Mouse (Mus musculus): ENCODE results near the gene Lpar3. TPM values are rescaled to one million over a fixed set of nuclear protein-coding genes. Genes with fewer than 3 reads are reported as not detected.

Gene Lpar3
- polyA plus RNA-seq, 1 experiment, result 3.8 TPM

DNA sequence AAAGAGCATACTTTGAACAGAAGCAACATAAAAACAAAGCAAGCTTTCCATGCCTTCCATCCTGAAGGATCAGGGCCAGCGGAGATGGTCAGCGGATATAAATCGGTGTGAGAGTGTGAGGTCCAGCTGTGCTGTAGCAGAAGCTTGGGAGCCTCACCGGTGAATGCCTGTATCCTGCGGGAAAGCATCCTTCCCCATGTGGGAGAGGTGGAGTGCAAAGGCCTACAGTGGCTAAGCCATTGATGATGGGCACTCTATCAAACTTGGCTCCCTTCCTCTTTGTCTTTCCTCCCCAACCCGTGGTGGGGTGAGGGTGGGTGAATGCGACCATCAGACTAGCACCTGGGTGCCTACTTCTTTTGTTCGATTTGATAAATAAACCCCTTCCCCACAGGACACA, 88.8 kb downstream of the Lpar3 start:
- DNase-seq (ENCODE audit: low spot score), result no peak

DNA sequence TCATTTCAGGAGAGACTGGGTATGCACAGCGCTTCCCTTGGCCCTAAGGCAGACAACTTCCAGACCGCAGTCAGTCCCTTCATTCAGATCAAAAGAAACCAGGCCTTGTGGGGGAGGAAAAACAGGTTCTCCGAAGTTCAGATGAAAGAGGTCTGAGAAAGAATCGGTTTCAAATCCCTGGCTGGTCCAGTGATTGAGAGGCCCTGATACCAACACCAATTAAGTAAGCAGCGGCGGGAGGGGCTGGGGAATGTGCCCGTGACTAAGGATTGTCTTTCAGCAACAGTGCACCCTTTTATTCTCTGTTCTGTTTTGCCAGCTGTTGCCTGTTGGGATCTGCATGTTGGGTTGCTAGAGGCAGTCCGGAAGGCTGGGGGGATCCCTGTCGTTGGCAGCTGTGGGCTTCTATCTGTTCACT, 90.4 kb downstream of the Lpar3 start:
- DNase-seq (ENCODE audit: low spot score), result no peak

- DNase-seq (ENCODE audit: low spot score), result no peak
Observed at GRCm38 (mm10) chr3:146315414-146315813, 94.7 kb downstream of the Lpar3 start.

- no peak for DNase-seq (ENCODE audit: low spot score)
Observed at GRCm38 (mm10) chr3:146316293-146316692, 95.5 kb downstream of the Lpar3 start.

DNA sequence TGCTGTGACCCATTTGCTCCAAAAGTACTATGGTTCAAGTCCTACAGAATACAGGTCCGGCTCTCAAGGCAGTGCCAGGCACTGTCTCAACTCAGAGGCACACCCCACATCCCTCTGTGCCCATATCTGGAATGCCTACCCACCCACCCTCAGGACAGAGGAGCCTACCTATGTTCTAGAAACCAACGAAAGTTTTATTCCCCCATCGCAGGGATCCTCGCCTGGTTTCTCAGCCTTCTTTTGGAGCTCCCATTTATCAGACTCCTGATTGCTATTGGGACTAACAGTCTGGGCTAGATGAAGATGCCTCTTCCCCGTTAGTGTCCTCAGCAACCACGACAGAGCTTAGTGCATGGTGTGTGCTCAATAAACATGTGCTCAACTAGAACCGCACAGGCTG, 96.6 kb downstream of the Lpar3 start:
- DNase-seq (ENCODE audit: low spot score), result no peak

- DNase-seq (ENCODE audit: low spot score), result no peak
Observed at GRCm38 (mm10) chr3:146317911-146318310, 97.1 kb downstream of the Lpar3 start.

DNA sequence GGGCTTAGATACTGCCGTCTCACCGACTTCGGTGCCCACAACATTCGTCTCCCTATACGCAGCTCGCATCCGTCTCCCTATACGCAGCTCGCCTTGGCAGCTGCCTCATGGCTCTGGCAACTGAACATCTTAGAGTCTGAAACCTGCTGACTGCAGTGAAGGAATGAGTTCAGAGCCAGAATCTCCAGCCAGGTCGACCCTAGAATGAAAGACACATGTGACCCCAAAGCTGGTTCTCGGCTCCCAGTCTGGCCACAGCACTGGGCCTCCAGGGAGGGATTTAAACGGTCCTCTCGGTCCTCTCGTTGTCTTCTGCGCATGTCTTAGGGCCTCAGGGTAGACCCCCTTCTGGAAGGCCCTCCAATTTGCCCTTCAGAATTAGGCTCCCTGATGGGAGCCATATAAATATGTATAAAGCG, 97.8 kb downstream of the Lpar3 start:
- no peak for DNase-seq (ENCODE audit: low spot score)

DNA sequence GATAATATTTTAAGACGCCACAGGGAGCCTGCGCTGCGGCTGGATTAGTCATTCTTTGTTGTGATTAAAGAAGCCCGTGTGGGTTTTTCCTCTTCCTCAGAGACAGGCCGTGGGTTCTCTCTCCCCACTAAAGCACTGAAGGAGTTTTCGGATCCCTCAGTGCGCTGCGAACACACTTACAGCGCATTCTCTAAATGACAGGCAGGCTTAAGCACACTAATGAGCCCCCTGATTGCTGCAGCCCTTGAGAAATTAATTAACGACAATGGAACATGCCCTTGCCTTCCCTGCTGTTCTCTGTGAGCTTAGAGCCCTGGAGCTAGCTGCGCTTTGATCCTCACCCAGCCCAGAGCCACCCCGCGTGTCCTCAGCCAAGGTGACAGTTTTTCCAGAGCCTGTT, 98.2 kb downstream of the Lpar3 start:
- no peak for DNase-seq (ENCODE audit: low spot score)

- no peak for DNase-seq (ENCODE audit: low spot score)
Observed at GRCm38 (mm10) chr3:146319503-146319902, 98.7 kb downstream of the Lpar3 start.

GRCm38 (mm10) chr3:146324949-146325348, 104.2 kb downstream of the Lpar3 start:
- DNase-seq (ENCODE audit: low spot score), result no peak

DNA sequence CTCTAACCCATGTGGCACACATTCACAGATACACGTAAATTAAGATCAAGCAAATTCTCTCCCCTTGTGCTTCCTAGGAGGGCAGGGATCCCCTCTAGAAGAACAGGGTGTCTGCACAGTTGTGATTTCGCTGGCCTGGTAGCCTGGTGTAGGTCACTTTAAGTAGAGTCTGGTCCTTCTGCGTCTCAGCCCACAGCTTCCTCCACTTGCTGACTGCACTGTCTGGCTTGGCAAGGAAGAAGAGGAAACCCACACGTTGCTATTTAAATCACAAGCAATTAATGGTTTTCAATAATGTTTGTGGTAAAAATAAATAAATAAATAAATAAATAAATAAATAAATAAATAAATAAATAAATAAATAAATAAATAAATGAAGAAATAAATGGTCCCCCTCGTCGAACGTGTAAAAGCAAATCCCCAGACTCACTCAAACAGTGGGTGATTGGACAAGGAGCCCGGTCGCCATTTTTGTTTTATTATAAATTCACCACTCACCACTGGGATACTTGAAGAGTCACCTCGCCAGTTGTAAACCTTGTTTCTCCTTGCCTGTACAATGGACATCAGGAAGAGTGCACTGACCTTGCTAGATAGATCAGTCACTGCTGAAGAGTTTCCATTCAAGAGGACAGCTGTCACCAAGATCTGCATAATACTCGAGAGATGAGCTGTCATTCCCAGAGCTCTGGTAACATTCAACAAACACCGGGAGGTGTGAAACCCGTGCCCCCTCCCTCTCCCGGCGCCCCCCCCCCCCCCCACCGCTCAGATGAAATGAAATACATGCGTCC, 106.2 kb downstream of the Lpar3 start:
- DNase-seq (ENCODE audit: low spot score), result no peak

DNA sequence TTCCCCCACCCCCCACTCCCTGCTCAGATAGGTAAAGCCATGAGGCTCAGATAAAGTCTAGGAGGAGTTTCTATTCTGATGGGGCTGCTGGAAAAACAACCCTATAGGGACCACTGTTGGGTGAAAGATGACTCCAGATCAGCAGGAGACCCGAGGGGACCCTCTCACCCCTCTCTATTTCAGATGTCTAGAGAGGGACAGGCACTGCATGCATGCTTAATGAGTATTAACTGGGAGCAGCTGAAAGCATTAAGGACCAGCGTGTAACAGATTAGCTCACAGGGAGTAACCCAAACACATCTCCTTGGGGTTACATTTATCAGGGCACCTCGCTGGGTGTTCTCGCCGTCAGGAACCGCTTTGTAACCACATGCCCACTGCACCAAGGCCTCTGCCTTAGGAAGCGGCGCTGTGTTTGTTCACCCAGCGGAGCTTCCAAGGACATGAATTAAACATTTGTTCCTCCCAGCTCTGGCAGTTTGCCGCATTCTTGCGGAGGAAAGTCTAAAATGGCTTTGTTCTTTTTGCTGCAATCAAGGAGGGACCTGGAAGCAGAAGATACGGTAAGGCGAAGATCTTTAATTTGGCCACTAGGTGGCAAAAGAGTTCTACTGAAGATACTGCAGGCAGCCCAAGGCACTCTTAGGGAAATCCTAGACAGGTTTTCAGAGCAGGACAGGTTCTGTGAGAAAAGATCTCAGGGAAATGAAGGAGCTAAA, 106.9 kb downstream of the Lpar3 start:
- DNase-seq (ENCODE audit: low spot score), result peak; percentile 28

DNA sequence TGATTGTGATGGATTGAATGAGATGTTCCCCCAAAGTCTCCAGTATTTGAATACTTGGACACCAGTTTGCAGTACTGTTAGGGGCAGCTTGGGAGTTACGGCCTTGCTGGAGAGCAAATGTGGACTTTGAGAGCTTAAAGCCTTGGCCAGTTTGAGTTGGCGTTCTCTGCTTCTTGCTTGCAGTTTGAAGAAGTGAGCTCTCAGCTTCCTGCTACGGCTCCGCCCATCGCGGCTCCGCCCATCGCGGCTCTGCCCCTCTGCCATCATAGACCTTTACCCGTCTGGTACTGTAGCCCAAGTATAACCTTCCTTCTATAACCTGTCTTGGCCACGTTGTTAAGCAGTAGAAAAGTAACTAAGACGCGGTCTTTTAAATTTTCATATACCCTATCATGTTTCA, 108.0 kb downstream of the Lpar3 start:
- no peak for DNase-seq (ENCODE audit: low spot score)

- DNase-seq (ENCODE audit: low spot score), result no peak
Observed at GRCm38 (mm10) chr3:146331819-146332218, 111.1 kb downstream of the Lpar3 start.

DNA sequence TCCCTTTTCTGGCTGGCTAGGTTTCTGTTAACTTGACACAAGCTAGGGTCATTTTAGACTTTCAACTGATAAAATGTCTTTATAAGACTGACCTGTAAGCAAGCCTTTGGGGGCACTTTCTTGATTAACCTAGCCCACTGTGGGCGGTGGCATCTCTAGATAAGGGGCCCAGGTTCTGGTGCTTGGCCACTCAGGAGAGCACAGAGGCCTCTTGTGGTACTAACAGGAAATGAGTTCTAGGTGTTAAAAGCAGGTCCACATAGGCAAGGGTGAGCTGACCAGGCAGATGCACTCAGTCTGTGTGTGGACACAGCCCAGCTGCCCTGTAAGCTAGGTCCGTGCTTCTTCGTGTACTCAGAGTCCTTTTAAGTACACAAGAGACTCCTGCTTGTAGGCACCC, 112.5 kb downstream of the Lpar3 start:
- no peak for DNase-seq (ENCODE audit: low spot score)

DNA sequence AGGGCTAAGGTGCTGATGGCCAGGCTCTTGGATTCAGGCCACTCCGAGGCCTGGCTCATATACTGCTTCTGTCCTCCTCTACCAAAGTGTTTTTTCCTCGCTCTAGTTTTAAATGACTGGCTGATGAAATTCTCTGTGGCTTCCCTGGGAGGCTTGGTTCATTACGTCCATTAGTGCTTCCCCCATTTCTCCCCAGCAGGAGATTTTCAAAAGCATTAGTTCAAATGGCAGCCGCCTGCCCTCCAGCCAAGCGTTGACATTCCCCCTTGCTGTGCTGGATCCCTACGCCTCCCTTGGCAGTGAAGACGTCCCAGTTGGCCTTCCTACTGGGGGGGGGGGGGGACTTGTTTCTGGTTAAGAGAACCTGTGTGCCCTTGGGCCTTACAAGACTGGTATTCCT, 113.3 kb downstream of the Lpar3 start:
- no peak for DNase-seq (ENCODE audit: low spot score)

Other genes starting within 250 kb of the Lpar3 start
- 9.9 and 10.9 TPM in 2 replicates for gene Syde2, start 233.1 kb upstream of the Lpar3 start, polyA plus RNA-seq (2012; rRNA removed)
- 0.15 and 0.25 TPM in 2 replicates for gene Wdr63, start 112.8 kb upstream of the Lpar3 start, polyA plus RNA-seq (2012; rRNA removed)
- gene Mcoln3, start 103.5 kb upstream of the Lpar3 start, polyA plus RNA-seq (2012; rRNA removed), result 0.01 and 0.12 TPM in 2 replicates
- 1.3 TPM in 2 replicates for gene Mcoln2, start 71.1 kb upstream of the Lpar3 start, polyA plus RNA-seq (2012; rRNA removed)
- 10.9 and 13.8 TPM in 2 replicates for gene Ssx2ip, start 183.7 kb downstream of the Lpar3 start, polyA plus RNA-seq (2012; rRNA removed)
- 6.2 and 6.7 TPM in 2 replicates for gene Ctbs, start 228.8 kb downstream of the Lpar3 start, polyA plus RNA-seq (2012; rRNA removed)